Mouse (Mus musculus) left cerebral cortex, postnatal 10 days (tissue): Measurements from ENCODE around the gene Smpd3. TPM values are rescaled to one million over a fixed set of nuclear protein-coding genes. Genes with fewer than 3 reads are reported as not detected.
A peak's percentile ranks its signal among the peaks of the same experiment; 100 is the strongest.

Experiments
- DNase-seq, 2 experiments: peaks; one replicate each; pipeline ENCODE4 v3.0.0; 2021 to 2022; ENCODE audit warnings: low spot score in 2 of 2, mixed read lengths in 1 of 2; ENCODE audit errors: extremely low spot score in 1 of 2
- intact Hi-C: fragments of 180-260 bp; cut with DNase I; formaldehyde crosslinking; loops from one replicate; pipeline ENCODE4 v1.15.1; 2025
- total RNA-seq, 2 experiments: library from RNA; stranded (reverse); gene quantifications; 2 replicates each; pipeline ENCODE4 v1.2.3; 2021

Gene Smpd3
- total RNA-seq: 100 to 1,000 TPM; 122 to 127 TPM

- peak; percentile 99 to 100 for DNase-seq
- intact Hi-C loops: loop anchor here (5.0 kb wide), 2 partner anchors 64 to 66 kb away; no protein-coding TSS in a partner anchor
Measured at GRCm38 (mm10) chr8:106337852-106338521, at the start of gene Smpd3. Gene Smpd3 (minus strand): TSS chr8:106337988.

GRCm38 (mm10) chr8:106381026-106381425 lies 43.2 kb upstream of the Smpd3 start:
- DNase-seq: no peak
- intact Hi-C loops: no loop called here

- intact Hi-C loops: no loop called here
- DNase-seq: no peak
Measured at GRCm38 (mm10) chr8:106379357-106379756, 41.6 kb upstream of the Smpd3 start.

GRCm38 (mm10) chr8:106378501-106379048 lies 40.8 kb upstream of the Smpd3 start:
- DNase-seq: no peak
- intact Hi-C loops: no loop called here

- intact Hi-C loops: no loop called here
- peak in 1 of 2 experiments; percentile 66 for DNase-seq
Measured at GRCm38 (mm10) chr8:106376862-106377261, 39.1 kb upstream of the Smpd3 start.

GRCm38 (mm10) chr8:106375957-106376356 lies 38.2 kb upstream of the Smpd3 start:
- no peak for DNase-seq
- intact Hi-C loops: no loop called here

- DNase-seq: no peak
- intact Hi-C loops: no loop called here
Measured at GRCm38 (mm10) chr8:106369069-106369468, 31.3 kb upstream of the Smpd3 start.

- DNase-seq: no peak
Measured at GRCm38 (mm10) chr8:106368501-106368900, 30.7 kb upstream of the Smpd3 start.

GRCm38 (mm10) chr8:106364837-106365236 lies 27.0 kb upstream of the Smpd3 start:
- DNase-seq: no peak
- intact Hi-C loops: no loop called here

More at GRCm38 (mm10) chr8:106368501-106368900, 30.7 kb upstream of the Smpd3 start:
- intact Hi-C loops: no loop called here

- intact Hi-C loops: no loop called here
- no peak for DNase-seq
Measured at GRCm38 (mm10) chr8:106364278-106364677, 26.5 kb upstream of the Smpd3 start.

- intact Hi-C loops: no loop called here
- DNase-seq: no peak
Measured at GRCm38 (mm10) chr8:106363321-106363720, 25.5 kb upstream of the Smpd3 start.

- intact Hi-C loops: no loop called here
Measured at GRCm38 (mm10) chr8:106359650-106360338, 22.0 kb upstream of the Smpd3 start.

GRCm38 (mm10) chr8:106351135-106351534 lies 13.3 kb upstream of the Smpd3 start:
- intact Hi-C loops: no loop called here

More at GRCm38 (mm10) chr8:106359650-106360338, 22.0 kb upstream of the Smpd3 start:
- DNase-seq: no peak

GRCm38 (mm10) chr8:106349398-106349797 lies 11.6 kb upstream of the Smpd3 start:
- DNase-seq: no peak
- intact Hi-C loops: no loop called here

More at GRCm38 (mm10) chr8:106351135-106351534, 13.3 kb upstream of the Smpd3 start:
- no peak for DNase-seq

GRCm38 (mm10) chr8:106346123-106346522 lies 8.3 kb upstream of the Smpd3 start:
- intact Hi-C loops: no loop called here
- no peak for DNase-seq

- no peak for DNase-seq
Measured at GRCm38 (mm10) chr8:106343471-106343870, 5.7 kb upstream of the Smpd3 start.

GRCm38 (mm10) chr8:106342828-106343227 lies 5.0 kb upstream of the Smpd3 start:
- intact Hi-C loops: no loop called here
- DNase-seq: no peak

More at GRCm38 (mm10) chr8:106343471-106343870, 5.7 kb upstream of the Smpd3 start:
- intact Hi-C loops: no loop called here

GRCm38 (mm10) chr8:106338741-106339209 lies 987 bp upstream of the Smpd3 start:
- no peak for DNase-seq
- intact Hi-C loops: loop anchor here (5.0 kb wide), 2 partner anchors 64 to 66 kb away; no protein-coding TSS in a partner anchor

GRCm38 (mm10) chr8:106336561-106336960 lies 1.2 kb downstream of the Smpd3 start:
- intact Hi-C loops: loop anchor here (5.0 kb wide), 2 partner anchors 64 to 66 kb away; no protein-coding TSS in a partner anchor
- DNase-seq: peak; percentile 34 to 70
